25 mouse cellular contexts compared by ENCODE assay signal in the genomic region with DNA sequence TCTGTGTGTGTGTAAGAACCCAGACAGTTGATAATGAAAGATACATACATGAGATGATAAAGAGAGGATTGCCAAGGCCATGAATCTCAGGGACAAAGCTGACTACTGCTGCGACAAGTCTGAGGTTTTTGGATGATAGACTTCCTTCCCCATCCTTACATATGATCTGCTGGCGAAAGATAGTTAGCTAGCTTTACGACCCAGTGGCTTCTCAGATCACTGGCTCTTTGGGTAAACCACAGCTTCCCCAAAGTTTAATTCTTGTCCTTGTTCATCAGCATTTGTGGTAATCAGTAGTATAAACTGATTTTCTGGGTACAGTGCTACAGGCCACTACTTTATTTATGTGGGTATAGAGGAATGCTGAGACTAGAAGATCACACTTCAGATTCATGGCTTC. TPM values are rescaled to one million over a fixed set of nuclear protein-coding genes. Genes with fewer than 3 reads are reported as not detected.
DNase-seq lines count a peak whose midpoint lies in the region; ATAC-seq lines count a peak whose summit lies in the region.
"Had no signal": no experiment of that assay in that cellular context is flagged by ENCODE, and none has a peak within 500 bp of the region (broad histone marks: within the 10 kb centered on the region; RNA-seq: fewer than 3 reads in every experiment).

No protein-coding gene starts in this region.

- H3K9ac ChIP-seq in forebrain, embryonic 16.5 days (replicated peaks; ENCODE audit: low read depth, low read length) = no peak overlapping the region
- H3K9ac ChIP-seq: embryonic facial prominence, embryonic 12.5 days; forebrain, embryonic 13.5 days; forebrain, embryonic 15.5 days had no signal

- DNase-seq in adrenal gland, postnatal 25 days = no peak
- no peak for DNase-seq in adrenal gland, adult (ENCODE audit: inconsistent age in 2 of 2, low spot score in 1 of 2)
- DNase-seq: adrenal gland, adult 8-10 months; adrenal gland, postnatal 14 days; B cell, adult 2 months; cerebellum, adult 11 months; cerebellum, adult 18-20 months; cerebellum, adult 8-10 months; cerebellum, adult 9-11 months; cerebellum, postnatal 14 days; cerebellum, postnatal 36 days had no signal

- WGBS in forebrain, embryonic 16.5 days = 94% methylated on average over 3 of the region's 3 CpGs

- no peaks in the 10 kb centered on the region for H3K9me3 ChIP-seq in forebrain, embryonic 16.5 days (ENCODE audit: control insufficient read depth, low read length)
- H3K9me3 ChIP-seq: embryonic facial prominence, embryonic 10.5 days; embryonic facial prominence, embryonic 12.5 days; forebrain, embryonic 13.5 days; forebrain, embryonic 15.5 days had no signal

- H3K27ac ChIP-seq in forebrain, embryonic 16.5 days (ENCODE audit: low read length) = no peak overlapping the region
- H3K27ac ChIP-seq: embryonic facial prominence, embryonic 10.5 days; embryonic facial prominence, embryonic 12.5 days; forebrain, embryonic 13.5 days; forebrain, embryonic 15.5 days had no signal

- ATAC-seq in common myeloid progenitor, adult 5-6 weeks (replicated peaks; ENCODE audit: low read depth, poor library complexity, severe bottlenecking) = peak; percentile 97
- ATAC-seq in hematopoietic stem cell, adult 5-6 weeks (replicated peaks in 1 of 2; ENCODE audit: insufficient read depth in 1 of 2, low FRiP score in 2 of 2, low TSS enrichment in 1 of 2, low read depth in 1 of 2, poor library complexity in 2 of 2, severe bottlenecking in 2 of 2) = peak; percentile 62 to 83; a peak in 3 of 4 replicates
- peak; percentile 98 for ATAC-seq in megakaryocyte progenitor cell, adult 5-6 weeks (replicated peaks; ENCODE audit: poor library complexity)
- no peak for ATAC-seq in forebrain, embryonic 16.5 days
- ATAC-seq: activated CD4-positive, CD25-positive, alpha-beta regulatory T cell, adult 4 months; CD4-positive, CD25-positive, alpha-beta regulatory T cell, adult 4 months; forebrain, embryonic 13.5 days; forebrain, embryonic 15.5 days; Patski had no signal

- no peak overlapping the region for H3K4me3 ChIP-seq in forebrain, embryonic 16.5 days (replicated peaks; ENCODE audit: low read length)
- H3K4me3 ChIP-seq: embryonic facial prominence, embryonic 10.5 days; embryonic facial prominence, embryonic 12.5 days; forebrain, embryonic 13.5 days; forebrain, embryonic 15.5 days had no signal

- H3K4me1 ChIP-seq in forebrain, embryonic 16.5 days (replicated peaks; ENCODE audit: control insufficient read depth, insufficient read depth, low read length) = no peaks in the 10 kb centered on the region
- H3K4me1 ChIP-seq: embryonic facial prominence, embryonic 12.5 days; forebrain, embryonic 13.5 days; forebrain, embryonic 15.5 days had no signal

- H3K27me3 ChIP-seq in forebrain, embryonic 16.5 days (replicated peaks; ENCODE audit: control insufficient read depth, insufficient read depth, low read length) = no peaks in the 10 kb centered on the region
- H3K27me3 ChIP-seq: CH12.LX; embryonic facial prominence, embryonic 12.5 days; forebrain, embryonic 13.5 days; forebrain, embryonic 15.5 days; Patski had no signal

- H3K4me2 ChIP-seq in forebrain, embryonic 16.5 days (ENCODE audit: low read length) = no peak overlapping the region
- H3K4me2 ChIP-seq: embryonic facial prominence, embryonic 12.5 days; forebrain, embryonic 13.5 days; forebrain, embryonic 15.5 days had no signal

- H3K36me3 ChIP-seq in forebrain, embryonic 16.5 days (ENCODE audit: control insufficient read depth, insufficient read depth) = no peaks in the 10 kb centered on the region
- H3K36me3 ChIP-seq: embryonic facial prominence, embryonic 10.5 days; embryonic facial prominence, embryonic 12.5 days; forebrain, embryonic 15.5 days; G1E had no signal

RNA-seq across cellular contexts. Expression of gene Minar1, which starts 14.5 kb away (rescaled TPM):
- not detected in 2 replicates for total RNA-seq in common myeloid progenitor, adult 5-6 weeks (2017)
- not detected in 2 replicates for total RNA-seq in hematopoietic stem cell, adult 5-6 weeks (2017)
- not detected in 2 replicates for total RNA-seq in megakaryocyte progenitor cell, adult 5-6 weeks (2015)
- total RNA-seq in megakaryocyte progenitor cell, adult 5-6 weeks (2017) = not detected in 2 replicates
- 0.14 and 0.33 TPM in 2 replicates for total RNA-seq in adrenal gland, postnatal 25 days (2021)
- polyA plus RNA-seq in forebrain, embryonic 16.5 days (2015; fragmentation: Nextera tagmentation; extraction: Ambion mirVana) = 1.9 and 2.1 TPM in 2 replicates
- polyA plus RNA-seq: CD4-positive, CD25-positive, alpha-beta regulatory T cell, adult 4 months; forebrain, embryonic 11.5 days; G1E; Patski had no signal
